Mouse (Mus musculus) gastrocnemius, postnatal 10 days (tissue): ENCODE measurements around the gene Phlda3. TPM values are rescaled to one million over a fixed set of nuclear protein-coding genes. Genes with fewer than 3 reads are reported as not detected.

Experiments
- DNase-seq: peaks from one replicate; pipeline ENCODE4 v3.0.0; 2021; ENCODE audit warnings: mixed read lengths
- total RNA-seq, 2 experiments: library from RNA; stranded (reverse); gene quantifications; 2 replicates each; pipeline ENCODE4 v1.2.3; 2021

The Phlda3 gene
- total RNA-seq, 2 experiments from 2014 or later, result 24.1 to 36.7 TPM

GRCm38 (mm10) chr1:135759685-135760084, 6.2 kb upstream of the Phlda3 start:
- DNase-seq, result no peak

- DNase-seq, result no peak
These were observed 5.7 kb upstream of the Phlda3 start for GRCm38 (mm10) chr1:135760216-135760615.

GRCm38 (mm10) chr1:135761728-135762127, 4.2 kb upstream of the Phlda3 start:
- no peak for DNase-seq

- DNase-seq, result no peak
These were observed 2.3 kb upstream of the Phlda3 start for GRCm38 (mm10) chr1:135763503-135764205.

- DNase-seq, result no peak
These were observed 1.8 kb upstream of the Phlda3 start for GRCm38 (mm10) chr1:135764206-135764528.

- DNase-seq, result no peak
These were observed 830 bp downstream of the Phlda3 start for GRCm38 (mm10) chr1:135766592-135767306.

- no peak for DNase-seq
These were observed 1.5 kb downstream of the Phlda3 start for GRCm38 (mm10) chr1:135767324-135767890.

- no peak for DNase-seq
These were observed 2.5 kb downstream of the Phlda3 start for GRCm38 (mm10) chr1:135768400-135768799.

GRCm38 (mm10) chr1:135770237-135770636, 4.3 kb downstream of the Phlda3 start:
- no peak for DNase-seq

GRCm38 (mm10) chr1:135770896-135771572, 5.1 kb downstream of the Phlda3 start:
- DNase-seq, result peak; percentile 43

GRCm38 (mm10) chr1:135771573-135771970, 5.7 kb downstream of the Phlda3 start:
- no peak for DNase-seq

GRCm38 (mm10) chr1:135776596-135776995, 10.7 kb downstream of the Phlda3 start:
- DNase-seq, result no peak

- DNase-seq, result no peak
These were observed 11.1 kb downstream of the Phlda3 start for GRCm38 (mm10) chr1:135777046-135777445.

GRCm38 (mm10) chr1:135778780-135779535, 13.0 kb downstream of the Phlda3 start, which contains the start of gene Tnni1:
Gene Tnni1 (plus strand): TSS chr1:135779434.
- peak; percentile 65 for DNase-seq

GRCm38 (mm10) chr1:135780649-135781048, 14.7 kb downstream of the Phlda3 start:
- no peak for DNase-seq

- DNase-seq, result peak; percentile 84
These were observed 15.3 kb downstream of the Phlda3 start for GRCm38 (mm10) chr1:135781220-135781619.

GRCm38 (mm10) chr1:135782816-135783215, 16.9 kb downstream of the Phlda3 start:
- no peak for DNase-seq

GRCm38 (mm10) chr1:135787799-135788198, 21.9 kb downstream of the Phlda3 start:
- peak; percentile 83 for DNase-seq

GRCm38 (mm10) chr1:135788708-135789107, 22.8 kb downstream of the Phlda3 start:
- no peak for DNase-seq

- DNase-seq, result peak; percentile 88
These were observed 23.9 kb downstream of the Phlda3 start for GRCm38 (mm10) chr1:135789815-135790214.

- DNase-seq, result no peak
These were observed 26.4 kb downstream of the Phlda3 start for GRCm38 (mm10) chr1:135792143-135792939.
